Mouse (Mus musculus) monocyte, adult 59 days (primary cell): Measurements from ENCODE around the gene Ccne1. TPM values are rescaled to one million over a fixed set of nuclear protein-coding genes. Genes with fewer than 3 reads are reported as not detected.

ENCODE experiments used
- total RNA-seq, 2 experiments: library from RNA; stranded (reverse); gene quantifications; one replicate each; pipeline ENCODE4 v1.2.4; 2023

Ccne1 gene
- total RNA-seq, result 1 to 10 TPM in 1 of 2 experiments, under 1 TPM in 1; 0.33 to 1.5 TPM

GRCm38 (mm10) chr7:38107371-38108259 lies at the start of gene Ccne1:
Gene Ccne1, minus strand, starts transcription at chr7:38107534.

Other genes starting within 250 kb of the Ccne1 start
- gene Uri1, start 84.0 kb downstream of the Ccne1 start, total RNA-seq, result 10 to 100 TPM; 16.2 to 20.9 TPM
- 10 to 100 TPM; 20.0 to 27.0 TPM for gene 1600014C10Rik, start 75.7 kb upstream of the Ccne1 start, total RNA-seq
- gene Plekhf1, start 120.5 kb upstream of the Ccne1 start, total RNA-seq, result under 1 TPM; 0.21 to 0.45 TPM
- 10 to 100 TPM; 39.9 to 42.9 TPM for gene Pop4, start 163.9 kb upstream of the Ccne1 start, total RNA-seq